Mouse (Mus musculus): ENCODE results near the gene Myrip. TPM values are rescaled to one million over a fixed set of nuclear protein-coding genes. Genes with fewer than 3 reads are reported as not detected.

The Myrip gene
- polyA plus RNA-seq, 1 experiment from 2014 or later, result 0.55 TPM

- Histone ChIP-seq H3K27ac (ENCODE audit: low read depth, low read length) (no peak overlapping the region), H3K9me3 (ENCODE audit: control insufficient read depth, low read length) (no peaks in the 10 kb centered on the region), H3K9ac (ENCODE audit: low read depth, low read length) (no peak overlapping the region), H3K4me3 (ENCODE audit: low read depth, low read length) (no peak overlapping the region), H3K27me3 (replicated peaks; ENCODE audit: control insufficient read depth, insufficient read depth, low read length) (no peaks in the 10 kb centered on the region), H3K36me3 (ENCODE audit: control insufficient read depth, insufficient read depth, low read length) (no peaks in the 10 kb centered on the region), H3K4me1 (replicated peaks; ENCODE audit: control insufficient read depth, insufficient read depth, low read length) (no peaks in the 10 kb centered on the region), H3K4me2 (no peak overlapping the region)
- 89% methylated on average over 5 of the region's 5 CpGs for WGBS
- ATAC-seq (replicated peaks; ENCODE audit: low FRiP score) (no peak), DNase-seq (ENCODE audit: low spot score) (no peak)
Observed at GRCm38 (mm10) chr9:120416151-120416550, 114.8 kb downstream of the Myrip start.

DNA sequence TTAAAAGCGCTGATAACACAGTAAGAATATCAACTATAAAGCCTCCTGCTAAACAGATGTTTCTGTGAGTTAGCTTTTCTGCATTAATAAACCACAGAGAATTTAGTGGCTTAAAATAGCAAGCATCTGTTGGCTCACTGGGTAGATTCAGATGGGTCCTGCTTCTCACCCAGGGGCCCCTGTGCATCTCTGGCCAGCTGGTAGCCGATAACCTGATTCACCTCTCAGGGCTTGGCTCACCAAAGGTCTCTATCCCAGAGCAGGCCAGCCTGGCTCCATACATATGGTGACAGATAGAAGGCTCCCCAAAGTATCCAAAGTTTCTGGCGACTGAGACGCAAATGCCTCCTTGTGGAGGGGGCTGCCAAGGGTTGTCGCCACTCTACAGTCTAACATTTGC is 115.4 kb downstream of the Myrip start:
- H3K27ac ChIP-seq (ENCODE audit: low read depth, low read length), result no peak overlapping the region

DNA sequence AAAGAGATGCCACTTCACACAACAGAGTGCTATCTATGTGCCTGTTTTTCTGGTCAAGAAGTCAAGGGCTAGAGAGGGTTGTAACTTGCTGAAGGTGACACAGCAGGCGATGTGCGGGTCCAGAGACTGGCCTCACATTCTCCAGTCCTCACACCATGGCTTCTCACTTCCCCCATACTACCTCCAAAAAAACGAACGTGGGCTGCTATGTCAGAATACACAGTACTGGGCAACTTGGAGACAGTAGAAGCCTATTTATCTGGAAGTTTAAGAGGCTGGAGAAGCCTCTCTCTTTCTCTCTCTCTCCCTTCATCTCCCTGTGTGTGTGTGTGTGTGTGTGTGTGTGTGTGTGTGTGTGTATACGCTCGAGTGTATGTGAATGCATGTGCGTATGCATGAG is 117.3 kb downstream of the Myrip start:
- no peaks in the 10 kb centered on the region for H3K9me3 ChIP-seq (ENCODE audit: control insufficient read depth, low read length)
- 81% methylated on average over 7 of the region's 7 CpGs for WGBS
- ATAC-seq (replicated peaks; ENCODE audit: low FRiP score), result no peak
- no peaks in the 10 kb centered on the region for H3K27me3 ChIP-seq (replicated peaks; ENCODE audit: control insufficient read depth, insufficient read depth, low read length)
- no peak overlapping the region for H3K9ac ChIP-seq (ENCODE audit: low read depth, low read length)
- no peak overlapping the region for H3K4me3 ChIP-seq (ENCODE audit: low read depth, low read length)
- H3K27ac ChIP-seq (ENCODE audit: low read depth, low read length), result no peak overlapping the region
- H3K36me3 ChIP-seq (ENCODE audit: control insufficient read depth, insufficient read depth, low read length), result no peaks in the 10 kb centered on the region
- H3K4me1 ChIP-seq (replicated peaks; ENCODE audit: control insufficient read depth, insufficient read depth, low read length), result no peaks in the 10 kb centered on the region
- no peak overlapping the region for H3K4me2 ChIP-seq
- no peak for DNase-seq (ENCODE audit: low spot score)

More for the DNA sequence above, 115.4 kb downstream of the Myrip start:
- DNase-seq (ENCODE audit: low spot score), result no peak
- H3K4me2 ChIP-seq, result no peak overlapping the region
- H3K9me3 ChIP-seq (ENCODE audit: control insufficient read depth, low read length), result no peaks in the 10 kb centered on the region
- 80% methylated on average over 5 of the region's 5 CpGs for WGBS
- H3K27me3 ChIP-seq (replicated peaks; ENCODE audit: control insufficient read depth, insufficient read depth, low read length), result no peaks in the 10 kb centered on the region
- no peaks in the 10 kb centered on the region for H3K4me1 ChIP-seq (replicated peaks; ENCODE audit: control insufficient read depth, insufficient read depth, low read length)
- no peak for ATAC-seq (replicated peaks; ENCODE audit: low FRiP score)
- no peak overlapping the region for H3K4me3 ChIP-seq (ENCODE audit: low read depth, low read length)
- no peak overlapping the region for H3K9ac ChIP-seq (ENCODE audit: low read depth, low read length)
- no peaks in the 10 kb centered on the region for H3K36me3 ChIP-seq (ENCODE audit: control insufficient read depth, insufficient read depth, low read length)

DNA sequence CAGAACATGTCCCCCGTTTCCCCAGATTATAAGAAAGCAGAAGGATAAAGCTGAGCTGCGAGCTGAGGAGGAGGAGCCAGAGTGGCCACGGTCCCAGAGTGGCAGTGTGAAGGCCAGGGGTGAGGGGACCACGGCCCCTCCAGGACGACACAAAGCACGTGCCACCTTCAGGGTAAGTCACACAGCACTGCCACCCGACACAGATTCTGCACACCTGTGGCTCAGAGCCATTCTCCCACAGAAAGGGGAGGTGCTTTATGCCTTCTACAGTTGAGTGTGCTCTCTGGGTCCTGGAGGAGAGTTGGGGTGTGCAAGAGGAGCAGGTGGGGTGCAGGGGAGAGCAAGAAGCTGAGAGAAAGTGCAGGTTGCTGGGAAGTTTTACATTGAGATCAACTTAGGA is 123.3 kb downstream of the Myrip start:
- Histone ChIP-seq H3K4me1 (replicated peaks; ENCODE audit: control insufficient read depth, insufficient read depth, low read length) (no peaks in the 10 kb centered on the region; the same call in 1 of the 2 replicates), H3K4me2 (no peak overlapping the region), H3K9me3 (ENCODE audit: control insufficient read depth, low read length) (no peaks in the 10 kb centered on the region), H3K27ac (ENCODE audit: low read depth, low read length) (no peak overlapping the region), H3K27me3 (replicated peaks; ENCODE audit: control insufficient read depth, insufficient read depth, low read length) (no peaks in the 10 kb centered on the region), H3K36me3 (ENCODE audit: control insufficient read depth, insufficient read depth, low read length) (no peaks in the 10 kb centered on the region), H3K9ac (ENCODE audit: low read depth, low read length) (no peak overlapping the region), H3K4me3 (ENCODE audit: low read depth, low read length) (no peak overlapping the region)
- ATAC-seq (replicated peaks; ENCODE audit: low FRiP score), result no peak
- 63% methylated on average over 7 of the region's 7 CpGs for WGBS
- no peak for DNase-seq (ENCODE audit: low spot score)

GRCm38 (mm10) chr9:120425768-120426167 is 124.5 kb downstream of the Myrip start:
- Histone ChIP-seq H3K9ac (ENCODE audit: low read depth, low read length) (no peak overlapping the region), H3K27me3 (replicated peaks; ENCODE audit: control insufficient read depth, insufficient read depth, low read length) (no peaks in the 10 kb centered on the region), H3K4me1 (replicated peaks; ENCODE audit: control insufficient read depth, insufficient read depth, low read length) (no peaks in the 10 kb centered on the region; the same call in 1 of the 2 replicates), H3K4me2 (no peak overlapping the region), H3K9me3 (ENCODE audit: control insufficient read depth, low read length) (no peaks in the 10 kb centered on the region), H3K4me3 (ENCODE audit: low read depth, low read length) (no peak overlapping the region), H3K27ac (ENCODE audit: low read depth, low read length) (no peak overlapping the region), H3K36me3 (ENCODE audit: control insufficient read depth, insufficient read depth, low read length) (no peaks in the 10 kb centered on the region)
- 45% methylated on average over 5 of the region's 5 CpGs for WGBS
- ATAC-seq (replicated peaks; ENCODE audit: low FRiP score) (no peak), DNase-seq (ENCODE audit: low spot score) (no peak)

DNA sequence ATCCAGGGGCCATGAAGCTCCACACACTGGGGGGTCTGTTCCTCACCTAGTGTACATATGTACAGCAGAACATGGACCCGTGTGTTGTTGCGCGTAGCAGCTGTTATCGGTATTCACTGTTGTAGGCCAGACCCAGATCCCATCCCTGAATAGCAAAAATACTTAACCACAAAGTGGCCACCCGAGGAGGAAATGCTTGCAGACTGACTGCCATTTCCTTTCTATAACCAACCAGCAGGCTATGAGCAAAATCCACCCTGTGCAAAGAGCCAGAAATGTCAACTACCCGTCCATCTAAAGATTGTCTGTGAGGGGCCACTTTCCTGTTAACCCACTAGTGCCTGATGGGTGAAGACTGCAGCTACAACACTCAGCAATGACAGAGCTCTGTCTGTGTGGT is 126.9 kb downstream of the Myrip start:
- 29% methylated on average over 6 of the region's 6 CpGs for WGBS
- 0 out of 2 replicates have a peak overlapping the region, but pooled peaks have one; percentile 2 for H3K4me2 ChIP-seq
- no peaks in the 10 kb centered on the region for H3K9me3 ChIP-seq (ENCODE audit: control insufficient read depth, low read length)
- H3K36me3 ChIP-seq (ENCODE audit: control insufficient read depth, insufficient read depth, low read length), result no peaks in the 10 kb centered on the region
- no peak overlapping the region for H3K4me3 ChIP-seq (ENCODE audit: low read depth, low read length)
- H3K4me1 ChIP-seq (replicated peaks; ENCODE audit: control insufficient read depth, insufficient read depth, low read length), result no peaks in the 10 kb centered on the region; the same call in 1 of the 2 replicates
- no peak overlapping the region for H3K27ac ChIP-seq (ENCODE audit: low read depth, low read length)
- H3K9ac ChIP-seq (ENCODE audit: low read depth, low read length), result no peak overlapping the region
- DNase-seq (ENCODE audit: low spot score), result no peak
- no peak for ATAC-seq (replicated peaks; ENCODE audit: low FRiP score)
- H3K27me3 ChIP-seq (replicated peaks; ENCODE audit: control insufficient read depth, insufficient read depth, low read length), result no peaks in the 10 kb centered on the region

DNA sequence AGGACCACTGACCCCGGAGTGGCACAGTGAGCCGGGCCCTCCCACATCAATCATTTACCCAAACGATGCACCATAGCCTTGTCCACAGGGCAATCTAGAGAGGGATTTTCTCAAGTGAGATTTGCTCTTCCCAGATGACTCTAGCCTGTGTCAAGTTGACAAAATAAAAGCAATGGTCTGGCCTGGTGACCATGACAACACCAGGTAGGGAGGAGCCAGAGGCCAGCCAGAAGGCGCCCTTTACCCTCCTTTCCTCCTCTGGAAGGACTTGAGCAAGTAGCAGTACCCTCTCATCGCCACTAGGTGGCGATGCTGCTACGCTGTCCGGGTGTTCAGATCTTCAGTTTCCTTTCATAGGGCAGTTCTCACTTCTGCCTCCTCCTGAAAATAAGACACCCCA is 132.4 kb downstream of the Myrip start:
- H3K9me3 ChIP-seq (ENCODE audit: control insufficient read depth, low read length), result no peaks in the 10 kb centered on the region
- ATAC-seq (replicated peaks; ENCODE audit: low FRiP score), result peak; percentile 39

DNA sequence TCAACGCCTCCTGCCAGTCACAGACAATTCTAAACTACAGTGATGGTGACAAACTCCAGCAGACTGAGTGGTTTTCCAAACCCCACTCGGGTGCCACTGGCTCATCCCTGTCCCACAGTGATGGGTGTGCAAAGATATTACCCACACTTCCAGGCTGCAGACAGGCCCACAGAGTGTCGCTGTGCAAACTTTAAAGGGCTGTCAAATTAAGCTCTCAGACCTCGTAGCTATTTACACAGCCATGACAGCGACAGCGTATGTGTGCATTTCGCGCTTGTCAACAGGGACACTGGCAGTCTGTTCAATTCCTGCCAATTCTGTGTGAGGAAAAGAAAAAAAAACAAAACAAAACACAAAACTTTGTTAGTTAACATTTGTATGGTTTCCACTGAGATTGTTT is 134.5 kb downstream of the Myrip start:
- no peaks in the 10 kb centered on the region for H3K27me3 ChIP-seq (replicated peaks; ENCODE audit: control insufficient read depth, insufficient read depth, low read length)
- DNase-seq (ENCODE audit: low spot score) (no peak), ATAC-seq (replicated peaks; ENCODE audit: low FRiP score) (no peak)
- no peak overlapping the region for H3K9ac ChIP-seq (ENCODE audit: low read depth, low read length)
- no peak overlapping the region for H3K4me3 ChIP-seq (ENCODE audit: low read depth, low read length)
- no peak overlapping the region for H3K27ac ChIP-seq (ENCODE audit: low read depth, low read length)
- no peak overlapping the region for H3K4me2 ChIP-seq
- no peaks in the 10 kb centered on the region for H3K36me3 ChIP-seq (ENCODE audit: control insufficient read depth, insufficient read depth, low read length)
- 75% methylated on average over 8 of the region's 8 CpGs for WGBS
- H3K4me1 ChIP-seq (replicated peaks; ENCODE audit: control insufficient read depth, insufficient read depth, low read length), result no peaks in the 10 kb centered on the region
- no peaks in the 10 kb centered on the region for H3K9me3 ChIP-seq (ENCODE audit: control insufficient read depth, low read length)

More for the DNA sequence above, 132.4 kb downstream of the Myrip start:
- WGBS, result 24% methylated on average over 8 of the region's 8 CpGs
- Histone ChIP-seq H3K36me3 (ENCODE audit: control insufficient read depth, insufficient read depth, low read length) (no peaks in the 10 kb centered on the region), H3K27ac (ENCODE audit: low read depth, low read length) (no peak overlapping the region), H3K9ac (ENCODE audit: low read depth, low read length) (no peak overlapping the region), H3K4me2 (no peak overlapping the region), H3K27me3 (replicated peaks; ENCODE audit: control insufficient read depth, insufficient read depth, low read length) (no peaks in the 10 kb centered on the region), H3K4me3 (ENCODE audit: low read depth, low read length) (no peak overlapping the region), H3K4me1 (replicated peaks; ENCODE audit: control insufficient read depth, insufficient read depth, low read length) (no peaks in the 10 kb centered on the region; the same call in 1 of the 2 replicates)
- peak; percentile 45 for DNase-seq (ENCODE audit: low spot score)

DNA sequence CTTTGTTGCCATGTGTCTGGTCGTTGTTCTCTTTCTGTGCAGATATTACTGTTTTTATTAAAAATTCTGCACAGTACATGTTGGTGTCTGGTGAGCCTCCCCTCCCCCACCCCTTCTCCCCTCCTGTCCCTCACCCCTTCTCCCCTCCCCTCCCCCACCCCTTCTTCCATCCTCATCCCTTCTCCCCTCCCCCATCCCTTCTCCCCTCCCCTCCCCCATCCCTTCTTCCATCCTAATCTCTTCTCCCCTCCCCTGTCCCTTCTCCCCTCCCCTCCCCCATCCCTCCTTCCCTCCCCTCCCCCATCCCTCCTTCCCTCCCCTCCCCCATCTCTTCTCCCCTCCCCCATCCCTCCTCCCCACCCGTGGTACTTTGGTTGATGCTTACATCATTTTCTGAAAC is 135.5 kb downstream of the Myrip start:
- H3K4me2 ChIP-seq, result no peak overlapping the region
- DNase-seq (ENCODE audit: low spot score) (no peak), ATAC-seq (replicated peaks; ENCODE audit: low FRiP score) (no peak)
- no peak overlapping the region for H3K4me3 ChIP-seq (ENCODE audit: low read depth, low read length)
- no peaks in the 10 kb centered on the region for H3K9me3 ChIP-seq (ENCODE audit: control insufficient read depth, low read length)
- H3K36me3 ChIP-seq (ENCODE audit: control insufficient read depth, insufficient read depth, low read length), result no peaks in the 10 kb centered on the region
- H3K4me1 ChIP-seq (replicated peaks; ENCODE audit: control insufficient read depth, insufficient read depth, low read length), result no peaks in the 10 kb centered on the region
- no peak overlapping the region for H3K27ac ChIP-seq (ENCODE audit: low read depth, low read length)
- no peaks in the 10 kb centered on the region for H3K27me3 ChIP-seq (replicated peaks; ENCODE audit: control insufficient read depth, insufficient read depth, low read length)
- no peak overlapping the region for H3K9ac ChIP-seq (ENCODE audit: low read depth, low read length)
- WGBS, result 65% methylated on average over 2 of the region's 2 CpGs

All from liver, embryonic 11.5 days (tissue).